Comparison of ENCODE assay signal across 8 mouse cellular contexts in the genomic region with DNA sequence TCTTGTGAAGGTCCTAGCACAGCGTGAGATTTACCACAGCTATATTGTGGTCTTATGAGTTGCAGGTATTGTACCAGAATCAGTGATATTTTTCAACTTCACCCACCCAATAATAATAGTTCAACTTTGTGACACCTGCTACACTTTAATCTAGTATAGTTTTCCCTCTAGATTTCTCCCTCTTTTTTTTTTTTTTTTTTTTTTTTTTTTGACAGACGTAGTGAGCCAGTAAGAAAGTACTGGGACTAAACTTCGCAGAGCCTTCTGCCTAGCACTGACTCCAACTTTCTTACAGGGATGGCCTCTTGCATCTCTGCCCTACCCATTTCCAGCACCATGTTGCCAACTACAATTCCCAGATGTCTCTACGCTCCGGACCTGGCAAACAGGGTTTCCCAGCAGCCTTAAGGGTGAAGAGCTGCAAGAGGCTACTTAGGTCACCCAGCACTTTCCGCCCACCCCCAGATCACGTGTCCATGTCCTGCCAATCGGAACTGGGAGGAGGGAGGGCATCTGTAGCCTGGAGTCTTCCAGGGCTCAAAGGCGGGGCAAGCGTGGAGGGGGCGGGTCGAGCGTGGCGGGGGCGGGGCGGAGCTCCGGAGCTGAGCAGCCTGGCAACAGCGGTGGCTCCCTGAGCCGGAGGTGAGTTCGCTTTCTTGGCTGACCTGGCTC. TPM values are rescaled to one million over a fixed set of nuclear protein-coding genes. Genes with fewer than 3 reads are reported as not detected.
A peak's percentile ranks its signal among the peaks of the same experiment; 100 is the strongest.
DNase-seq lines count a peak whose midpoint lies in the region; ATAC-seq and TF ChIP-seq lines count a peak whose summit lies in the region.

No protein-coding gene starts in this region.

- intact Hi-C loops in heart, adult 2 months (cut with DNase I), result loop anchor here (2.0 to 10.0 kb wide), 4 partner anchors 62 to 740 kb away; a partner anchor contains a TSS

- peak overlapping the region; percentile 48 for H3K4me3 ChIP-seq in embryonic facial prominence, embryonic 14.5 days (ENCODE audit: low read depth, low read length)
- peak overlapping the region; percentile 60 for H3K4me3 ChIP-seq in heart, adult 2 months
- peak overlapping the region; percentile 51 for H3K4me3 ChIP-seq in limb, embryonic 13.5 days
- peak overlapping the region; percentile 55 for H3K4me3 ChIP-seq in midbrain, embryonic 16.5 days (ENCODE audit: low read depth, low read length)

- no peaks in the 10 kb centered on the region for H3K79me2 ChIP-seq in heart, adult 2 months (replicated peaks; ENCODE audit: control insufficient read depth, insufficient read depth, low read length)

- TF ChIP-seq POLR2A in heart, adult 2 months (IDR thresholded peaks at IDR 0.05; ENCODE audit: insufficient read depth, low read depth, low read length), result no peak; the same call in 1 of the 2 replicates

- H3K4me2 ChIP-seq in embryonic facial prominence, embryonic 14.5 days (ENCODE audit: low read depth, low read length), result peak overlapping the region; percentile 75
- peak overlapping the region; percentile 70 for H3K4me2 ChIP-seq in limb, embryonic 13.5 days (replicated peaks)
- peak overlapping the region; percentile 59 for H3K4me2 ChIP-seq in midbrain, embryonic 16.5 days (ENCODE audit: low read length)

- peak; percentile 97 for ATAC-seq in embryonic facial prominence, embryonic 14.5 days (ENCODE audit: low read depth)
- ATAC-seq in limb, embryonic 13.5 days (ENCODE audit: low FRiP score, low read depth), result peak; percentile 98
- ATAC-seq in midbrain, embryonic 16.5 days, result peak; percentile 98

- H3K9ac ChIP-seq in embryonic facial prominence, embryonic 14.5 days (ENCODE audit: low read depth, low read length), result peak overlapping the region; percentile 57
- H3K9ac ChIP-seq in heart, adult 2 months (ENCODE audit: low read depth, low read length), result peak overlapping the region; percentile 79
- peak overlapping the region; percentile 55 for H3K9ac ChIP-seq in limb, embryonic 13.5 days
- H3K9ac ChIP-seq in midbrain, embryonic 16.5 days (ENCODE audit: low read depth, low read length), result peak overlapping the region; percentile 70

- TF ChIP-seq EP300 in heart, adult 2 months (IDR thresholded peaks at IDR 0.05; ENCODE audit: insufficient read depth, low read depth, low read length), result no peak

- H3K4me1 ChIP-seq in embryonic facial prominence, embryonic 14.5 days (ENCODE audit: control insufficient read depth, insufficient read depth, low read length), result no peaks in the 10 kb centered on the region
- H3K4me1 ChIP-seq in heart, adult 2 months (ENCODE audit: control insufficient read depth, insufficient read depth, low read length), result no peaks in the 10 kb centered on the region
- no peaks in the 10 kb centered on the region for H3K4me1 ChIP-seq in limb, embryonic 13.5 days
- H3K4me1 ChIP-seq in midbrain, embryonic 16.5 days (ENCODE audit: control insufficient read depth, insufficient read depth, low read length), result peaks cover 2% of the 10 kb centered on the region; the same call in 1 of the 2 replicates

- H3K27ac ChIP-seq in embryonic facial prominence, embryonic 14.5 days (replicated peaks; ENCODE audit: low read depth, low read length), result no peak overlapping the region
- H3K27ac ChIP-seq in heart, adult 2 months, result peak overlapping the region; percentile 64
- H3K27ac ChIP-seq in limb, embryonic 13.5 days, result no peak overlapping the region
- no peak overlapping the region for H3K27ac ChIP-seq in midbrain, embryonic 16.5 days (ENCODE audit: low read length)

- no peaks in the 10 kb centered on the region for H3K9me3 ChIP-seq in embryonic facial prominence, embryonic 14.5 days (ENCODE audit: control insufficient read depth, low read length)
- no peaks in the 10 kb centered on the region for H3K9me3 ChIP-seq in limb, embryonic 13.5 days
- no peaks in the 10 kb centered on the region for H3K9me3 ChIP-seq in midbrain, embryonic 16.5 days (replicated peaks; ENCODE audit: control insufficient read depth, low read length, poor library complexity, severe bottlenecking)

- peak; percentile 97 for DNase-seq in 3T3-L1 (ENCODE audit: low read depth, low spot score)
- DNase-seq in adrenal gland, postnatal 4 days (ENCODE audit: low spot score in 2 of 2), result peak; percentile 36 to 50
- DNase-seq in embryonic facial prominence, embryonic 14.5 days (ENCODE audit: low spot score), result peak; percentile 95
- DNase-seq in heart, adult 2 months, result peak; percentile 82 to 91
- DNase-seq in kidney, adult 8-10 months, result peak; percentile 90 to 95
- peak; percentile 86 to 88 for DNase-seq in spleen, postnatal 36 days (ENCODE audit: low spot score in 2 of 2)

- peaks cover 6% of the 10 kb centered on the region for H3K27me3 ChIP-seq in embryonic facial prominence, embryonic 14.5 days (replicated peaks; ENCODE audit: control insufficient read depth, insufficient read depth, low read length)
- H3K27me3 ChIP-seq in heart, adult 2 months (ENCODE audit: control insufficient read depth, insufficient read depth, low read length), result no peaks in the 10 kb centered on the region
- H3K27me3 ChIP-seq in limb, embryonic 13.5 days, result no peaks in the 10 kb centered on the region; the same call in 1 of the 2 replicates
- no peaks in the 10 kb centered on the region for H3K27me3 ChIP-seq in midbrain, embryonic 16.5 days (ENCODE audit: control insufficient read depth, insufficient read depth, low read depth, low read length)

- no peak for TF ChIP-seq CTCF in heart, adult 2 months (IDR thresholded peaks at IDR 0.05)

- 23% methylated on average over 8 of the region's 20 CpGs for WGBS in embryonic facial prominence, embryonic 14.5 days
- 19% methylated on average over 20 of the region's 20 CpGs for WGBS in heart, adult 2 months
- 27% methylated on average over 13 of the region's 20 CpGs for WGBS in limb, embryonic 13.5 days
- WGBS in midbrain, embryonic 16.5 days, result 22% methylated on average over 18 of the region's 20 CpGs

- no peaks in the 10 kb centered on the region for H3K36me3 ChIP-seq in embryonic facial prominence, embryonic 14.5 days (ENCODE audit: control insufficient read depth, insufficient read depth, low read length)
- no peaks in the 10 kb centered on the region for H3K36me3 ChIP-seq in heart, adult 2 months (ENCODE audit: control insufficient read depth, insufficient read depth, low read length)
- H3K36me3 ChIP-seq in limb, embryonic 13.5 days, result no peaks in the 10 kb centered on the region
- H3K36me3 ChIP-seq in midbrain, embryonic 16.5 days (ENCODE audit: control insufficient read depth, insufficient read depth, low read length), result no peaks in the 10 kb centered on the region

RNA-seq across cellular contexts. Expression of a gene that starts 4.0 kb away (rescaled TPM):
- 10 to 100 TPM; 18.0 to 19.5 TPM for total RNA-seq in adrenal gland, postnatal 4 days (2021)
- 4.2 and 4.8 TPM in 2 replicates for polyA plus RNA-seq in embryonic facial prominence, embryonic 14.5 days (2014; fragmentation: Nextera tagmentation; extraction: Ambion mirVana)
- total RNA-seq in heart, adult 2 months (2021), result 10 to 100 TPM; 15.6 to 18.9 TPM
- polyA plus RNA-seq in heart, adult 2 months (2012; rRNA removed), result 5.0 and 10.7 TPM in 2 replicates
- polyA plus RNA-seq in limb, embryonic 13.5 days (2015; fragmentation: Nextera tagmentation; extraction: Ambion mirVana), result 2.9 and 3.4 TPM in 2 replicates
- polyA plus RNA-seq in midbrain, embryonic 16.5 days (2015; fragmentation: Nextera tagmentation; extraction: Ambion mirVana), result 5.6 TPM in 2 replicates

Comparison
In these comparisons a context has a peak if more than half of its experiments do, and no peak if none do; other contexts are left out.
1. DNase-seq: peak in every context shown above with its lines; median percentile 97 in 3T3-L1; 95 in embryonic facial prominence, embryonic 14.5 days; 92 in kidney, adult 8-10 months; 87 in spleen, postnatal 36 days; 86 in heart, adult 2 months; 43 in adrenal gland, postnatal 4 days.